Mouse (Mus musculus) ES-Bruce4 (cell line): Measurements from ENCODE around the gene Ywhah.

ENCODE experiments used
- CTCF ChIP-seq: IDR thresholded peaks from one replicate; pipeline ENCODE4 v1.8.1; 2011; ENCODE audit warnings: low read depth, low read length
- POLR2A ChIP-seq: IDR thresholded peaks from one replicate; pipeline ENCODE4 v1.8.1; 2011; ENCODE audit warnings: low read length; ENCODE audit not compliant: insufficient read depth

- TF ChIP-seq CTCF (no peak), POLR2A (no peak)
Observed at GRCm38 (mm10) chr5:33034916-33035315, 16.3 kb downstream of the Ywhah start.
